Mouse (Mus musculus) liver (tissue): Measurements from ENCODE around the gene Meis2.
A peak's percentile ranks its signal among the peaks of the same experiment; 100 is the strongest.

Source experiments
- DNase-seq: peaks from one replicate; pipeline ENCODE4 v3.0.0-alpha.2; 2020; ENCODE audit warnings: mixed read lengths

The Meis2 gene

DNA sequence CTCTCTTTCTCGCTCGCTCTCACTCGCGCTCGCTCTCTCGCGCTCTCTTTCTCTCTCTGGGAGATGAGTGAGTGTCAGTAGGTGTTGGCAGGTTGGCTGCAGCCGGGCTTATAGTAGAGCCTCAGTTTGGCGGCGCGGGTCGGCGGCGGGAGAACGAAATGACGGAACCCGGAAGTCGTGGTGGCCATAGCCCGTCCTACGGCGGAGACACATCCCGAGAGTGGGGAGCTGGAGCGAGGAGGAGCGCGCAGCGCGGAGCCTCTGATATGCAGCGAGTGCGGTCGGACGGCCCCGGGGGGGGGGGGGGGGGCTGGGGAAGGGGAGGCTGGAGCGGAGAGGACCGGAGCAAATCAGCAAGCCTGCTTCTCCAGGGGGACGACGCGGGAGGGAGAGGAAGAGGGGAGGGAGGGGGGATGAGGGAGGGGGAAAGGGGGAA lies at the start of gene Meis2:
TSS of gene Meis2 (minus strand) at position 270 of the 436 bp plus-strand sequence.
- peak; percentile 79 for DNase-seq

DNA sequence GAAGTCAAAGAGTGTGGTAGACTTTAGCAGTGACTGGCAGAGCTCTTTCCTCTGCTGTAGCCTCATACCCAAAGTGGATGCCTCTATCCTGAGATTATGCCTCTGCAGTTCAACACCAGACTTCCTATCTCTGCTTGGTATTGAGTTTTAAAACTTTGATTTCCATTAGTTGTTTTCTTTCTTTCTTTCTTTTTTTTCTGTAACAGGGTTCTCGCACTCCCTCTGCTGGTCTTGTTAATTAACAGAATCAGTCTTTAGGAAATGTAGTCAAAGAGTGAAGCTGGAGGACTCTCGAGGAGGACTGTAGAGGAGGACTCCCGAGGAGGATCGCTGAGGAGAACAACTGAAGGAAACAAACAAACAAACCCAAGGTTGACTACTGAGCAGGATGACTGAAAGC lies 40.6 kb upstream of the Meis2 start:
- no peak for DNase-seq

DNA sequence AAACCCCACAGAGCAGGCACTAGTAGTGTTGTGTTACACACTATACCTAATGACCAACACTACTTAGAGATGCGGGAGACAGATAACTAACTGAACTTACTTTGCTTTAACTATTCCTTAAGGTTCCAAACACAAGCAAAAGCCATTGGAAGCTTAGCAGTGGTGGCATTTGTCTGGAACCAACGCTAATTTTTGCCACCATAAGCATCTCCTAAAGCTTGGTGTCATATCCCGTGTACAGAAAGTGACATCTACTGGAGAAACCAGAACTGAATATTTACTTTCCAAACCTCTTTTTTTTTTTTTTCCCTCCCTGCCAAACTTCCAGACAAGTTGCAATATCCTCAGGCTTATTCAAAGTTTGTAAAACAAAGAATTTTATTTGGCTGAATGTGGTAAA lies 39.5 kb upstream of the Meis2 start:
- no peak for DNase-seq

DNA sequence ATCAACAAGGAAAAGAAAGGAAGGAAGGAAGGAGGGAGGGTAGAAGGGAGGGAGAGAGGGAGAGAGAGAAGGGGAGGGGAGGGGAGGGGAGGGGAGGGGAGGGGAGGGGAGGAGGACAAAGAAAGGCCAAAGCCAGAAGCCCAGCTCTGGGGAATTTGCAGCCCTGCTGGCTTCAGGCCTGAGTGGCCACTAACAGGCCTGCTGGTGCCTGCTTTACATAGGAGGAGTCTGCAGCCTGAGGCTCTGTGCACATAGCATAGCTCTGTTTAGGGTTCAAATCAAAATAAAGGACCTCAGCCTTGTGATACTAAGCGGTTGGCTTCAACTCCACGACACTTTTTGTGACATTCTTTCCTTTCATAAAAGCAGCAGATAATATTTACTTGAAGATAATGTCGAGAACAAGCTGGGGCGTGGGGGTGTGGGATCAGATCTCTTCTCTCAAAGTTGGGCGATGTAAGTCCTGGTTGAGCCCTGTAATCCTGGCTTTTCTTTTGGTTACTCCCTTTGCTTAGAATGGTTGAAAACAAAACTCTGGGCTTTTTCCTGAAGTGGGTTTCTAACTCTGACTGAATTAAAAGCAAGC lies 37.9 kb upstream of the Meis2 start:
- DNase-seq, result no peak

DNA sequence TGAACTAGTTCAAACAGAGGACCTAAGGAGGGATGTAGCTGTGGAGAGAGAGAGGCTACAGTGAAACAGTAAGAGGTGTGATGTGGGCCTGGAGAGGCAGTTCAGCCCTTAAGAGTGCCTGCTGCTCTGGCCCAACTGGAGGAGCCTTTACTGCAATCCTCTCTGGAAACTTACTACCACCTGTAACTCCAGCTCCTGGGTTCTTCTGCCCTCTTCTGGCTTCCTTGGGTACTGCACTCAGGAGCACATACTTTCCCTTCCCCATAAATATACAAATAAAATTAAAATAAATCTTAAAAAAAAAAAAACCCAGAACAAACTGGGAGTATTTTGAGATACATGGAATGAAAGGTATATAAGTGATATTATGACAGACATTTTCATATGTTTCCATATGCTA lies 35.6 kb upstream of the Meis2 start:
- DNase-seq, result peak; percentile 34

DNA sequence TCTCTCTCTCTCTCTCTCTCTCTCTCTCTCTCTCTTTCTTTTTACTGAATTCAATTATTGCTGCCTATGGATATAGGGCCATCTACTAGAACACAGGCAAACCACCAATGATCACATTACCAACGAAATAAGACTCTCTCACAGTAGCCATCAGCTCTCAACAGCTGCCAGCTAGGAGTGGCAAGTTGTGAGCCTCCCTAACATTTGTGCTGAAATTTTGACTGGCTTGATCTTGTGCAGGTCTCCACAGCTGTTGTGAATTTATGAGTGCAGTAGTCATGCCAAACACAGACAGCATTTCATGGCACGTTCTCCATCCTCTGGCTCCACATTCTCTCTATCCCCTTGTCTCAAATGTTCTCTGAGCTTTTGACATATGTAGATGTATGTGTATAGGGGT lies 15.3 kb upstream of the Meis2 start:
- no peak for DNase-seq

DNA sequence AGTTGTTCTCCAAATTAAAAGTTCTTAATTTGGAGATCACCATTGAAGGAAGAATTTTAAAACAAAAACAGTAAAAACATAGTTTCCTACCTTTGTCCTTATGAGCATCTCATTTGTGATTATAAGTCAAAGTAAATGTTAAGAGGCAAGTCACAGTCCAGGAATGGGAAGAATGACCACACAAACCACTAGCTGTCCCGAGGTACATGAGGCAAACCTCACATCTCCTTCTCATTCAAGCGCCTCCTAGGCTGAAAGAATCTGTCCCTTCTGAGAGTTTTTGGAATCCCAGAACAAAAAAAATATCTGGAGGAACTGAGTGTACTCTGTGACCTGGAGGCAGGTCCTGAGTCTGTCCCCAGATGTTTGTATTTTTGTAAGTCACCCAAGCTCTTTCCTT lies 13.2 kb upstream of the Meis2 start:
- no peak for DNase-seq

DNA sequence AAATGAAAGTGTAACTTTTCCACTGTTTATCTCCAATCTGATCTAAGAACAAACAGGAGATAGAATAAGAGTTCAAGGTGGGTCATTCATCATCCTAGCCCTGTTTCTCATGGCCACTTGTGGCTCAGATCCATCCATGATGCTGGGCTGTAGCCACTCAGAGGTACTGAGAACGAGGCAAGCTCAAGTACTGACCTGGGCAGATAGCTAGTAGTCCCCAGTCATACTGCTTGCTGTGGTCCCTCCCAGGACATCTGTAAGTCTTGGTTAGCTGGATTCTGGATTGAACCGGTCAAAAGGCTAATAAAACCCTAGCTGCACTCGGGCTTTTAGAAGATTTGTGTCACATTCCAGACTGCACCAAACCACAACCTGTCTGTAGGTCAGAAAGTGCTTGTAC lies 12.1 kb upstream of the Meis2 start:
- DNase-seq, result no peak

DNA sequence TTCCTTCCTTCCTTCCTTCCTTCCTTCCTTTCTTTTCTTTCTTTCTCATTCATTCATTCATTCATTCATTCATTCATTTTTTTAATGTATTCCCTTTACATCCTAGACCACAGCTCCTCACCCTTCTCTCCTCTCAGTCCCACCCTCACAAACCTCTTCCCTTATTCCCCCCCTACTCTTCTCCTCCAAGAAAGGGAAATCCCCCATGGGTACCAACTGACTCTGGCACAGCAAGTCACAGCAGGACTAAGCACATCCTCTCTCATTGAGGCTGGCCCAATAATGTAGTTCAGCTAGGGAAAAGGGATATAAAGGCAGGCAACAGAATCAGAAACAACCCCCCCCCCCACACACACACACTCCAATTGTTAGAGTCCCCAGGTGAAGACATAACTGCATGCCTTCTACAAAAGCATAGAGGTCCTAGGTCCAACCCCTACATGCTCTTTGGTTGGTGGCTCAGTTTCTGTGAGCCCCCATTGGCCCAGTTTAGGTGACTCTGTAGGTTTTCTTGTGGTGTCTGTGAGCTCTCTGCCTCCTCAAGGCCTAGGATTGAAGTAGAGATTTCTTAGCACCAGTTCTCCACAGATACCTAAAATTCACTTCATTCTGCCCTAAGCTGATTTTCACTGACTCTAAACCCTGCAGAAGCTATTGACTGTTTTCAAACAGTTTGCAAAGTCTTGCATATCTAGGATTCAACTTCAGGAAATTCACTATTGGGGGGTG lies 11.3 kb upstream of the Meis2 start:
- no peak for DNase-seq

DNA sequence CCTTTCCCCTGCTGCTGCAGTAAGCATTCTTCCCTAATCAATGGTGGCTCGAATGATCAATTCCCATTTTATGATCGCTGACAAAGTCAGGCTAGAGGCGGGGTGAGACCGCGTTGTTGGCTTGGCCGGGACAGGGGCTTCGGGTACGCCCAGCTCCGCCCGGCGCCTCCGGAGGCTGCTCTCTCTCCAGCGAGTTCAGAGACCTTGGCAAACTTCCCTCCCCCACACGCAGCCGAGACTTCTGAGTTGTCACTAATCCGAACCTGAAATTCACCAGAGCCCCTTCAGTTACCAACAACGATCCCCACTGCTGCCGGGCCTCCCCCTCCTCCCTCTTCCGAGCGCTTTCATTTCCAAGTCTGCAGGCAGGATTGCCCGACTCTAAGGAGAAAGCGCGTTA lies 10.3 kb upstream of the Meis2 start:
- peak; percentile 47 for DNase-seq

DNA sequence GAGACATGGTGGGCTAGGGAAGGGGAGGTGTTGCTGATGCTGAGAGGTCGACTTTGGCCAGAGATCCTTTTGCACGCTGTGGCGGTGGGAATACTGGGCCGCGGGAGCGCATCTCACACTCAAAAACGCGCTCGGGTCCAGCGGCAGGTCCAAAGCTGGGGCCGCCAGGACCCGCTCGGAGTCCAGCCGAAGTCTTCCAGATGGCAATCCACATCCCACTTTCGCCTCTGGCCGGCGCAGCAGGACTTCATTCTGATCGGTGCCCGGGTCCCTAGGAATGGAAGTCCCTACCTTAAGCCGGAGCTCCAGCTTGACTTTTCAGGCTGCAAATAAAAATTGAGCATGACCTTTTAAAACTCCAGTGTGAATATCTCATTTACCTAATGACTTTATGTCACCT lies 9.8 kb upstream of the Meis2 start:
- peak; percentile 5 for DNase-seq

DNA sequence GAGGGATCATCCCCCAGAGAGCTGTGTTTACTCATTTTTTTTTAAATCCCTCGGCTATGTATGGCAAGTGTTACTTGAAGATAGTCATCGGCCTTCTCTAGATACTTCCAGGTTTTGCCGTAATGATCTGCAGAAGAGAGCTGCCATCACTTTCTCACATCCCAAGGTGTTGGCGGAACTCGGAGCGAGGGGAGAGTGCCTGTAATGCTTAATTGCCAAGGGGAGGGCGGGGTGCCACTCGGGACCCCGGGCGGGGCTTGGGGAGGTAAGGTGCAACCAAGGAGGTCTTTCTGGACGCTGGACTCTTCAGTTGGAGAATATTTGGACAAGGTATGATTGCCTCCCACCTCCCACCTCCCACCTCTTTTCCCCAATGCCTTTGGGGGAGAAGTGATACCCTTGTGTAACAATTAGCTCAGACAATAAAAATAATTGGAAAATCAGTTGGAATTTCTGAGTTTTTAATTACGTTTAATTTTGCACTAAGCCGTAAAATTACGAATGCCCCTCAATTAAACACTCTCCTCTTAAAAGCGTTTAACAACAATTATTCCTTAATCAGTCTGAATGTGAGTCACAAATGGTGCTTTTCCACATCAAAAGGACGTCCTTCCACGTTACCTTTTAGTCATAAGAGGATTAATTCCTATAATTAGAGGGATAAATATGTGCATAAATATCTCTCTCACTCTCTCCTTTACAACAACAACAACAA lies 9.2 kb upstream of the Meis2 start:
- DNase-seq, result no peak

DNA sequence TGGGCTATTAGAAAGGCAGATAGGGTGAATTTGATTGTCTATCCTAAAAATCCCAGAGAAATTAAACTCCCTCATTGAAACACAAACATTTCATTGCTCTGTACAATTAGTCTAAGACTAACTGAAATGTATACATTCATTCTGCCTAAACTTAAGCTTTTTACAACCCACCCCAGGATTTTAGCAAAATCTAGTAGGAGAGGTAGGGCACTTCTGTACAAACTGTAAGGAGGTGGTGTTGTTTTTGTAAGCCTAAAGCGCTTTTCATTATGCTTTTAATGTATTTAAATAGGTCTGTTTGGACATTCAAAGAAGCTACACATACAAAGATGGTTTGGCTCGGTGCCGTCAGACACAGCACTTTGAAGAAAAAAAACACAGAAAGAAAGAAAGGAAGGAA lies 8.4 kb upstream of the Meis2 start:
- no peak for DNase-seq

DNA sequence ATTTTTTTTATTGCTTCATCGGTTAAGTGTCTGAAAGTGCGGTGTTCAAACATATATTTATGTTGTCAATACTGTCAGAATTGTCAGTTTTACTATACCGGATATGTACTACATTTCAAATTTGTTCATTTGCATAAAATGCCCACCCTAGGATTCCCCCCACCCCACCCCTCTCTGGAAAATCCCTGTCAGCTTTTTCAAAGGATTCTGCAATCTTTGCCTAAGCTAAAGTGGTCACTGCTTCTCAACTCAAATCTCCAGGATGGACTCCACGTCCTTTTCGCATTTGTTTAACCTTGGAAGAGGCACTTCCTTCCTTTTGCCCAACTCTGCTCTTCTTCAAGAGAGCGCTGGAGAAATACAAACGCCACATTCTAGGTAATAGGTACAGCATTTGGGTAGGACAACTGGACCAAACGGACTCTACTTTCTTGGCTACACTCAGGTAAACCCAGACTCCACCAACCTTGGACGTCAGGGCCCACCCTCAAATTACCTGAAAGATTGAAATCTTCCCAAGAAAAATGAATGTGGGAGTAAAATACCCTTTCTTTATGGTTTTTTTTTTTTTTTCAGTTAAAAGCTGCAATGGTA lies 7.8 kb upstream of the Meis2 start:
- DNase-seq, result no peak

DNA sequence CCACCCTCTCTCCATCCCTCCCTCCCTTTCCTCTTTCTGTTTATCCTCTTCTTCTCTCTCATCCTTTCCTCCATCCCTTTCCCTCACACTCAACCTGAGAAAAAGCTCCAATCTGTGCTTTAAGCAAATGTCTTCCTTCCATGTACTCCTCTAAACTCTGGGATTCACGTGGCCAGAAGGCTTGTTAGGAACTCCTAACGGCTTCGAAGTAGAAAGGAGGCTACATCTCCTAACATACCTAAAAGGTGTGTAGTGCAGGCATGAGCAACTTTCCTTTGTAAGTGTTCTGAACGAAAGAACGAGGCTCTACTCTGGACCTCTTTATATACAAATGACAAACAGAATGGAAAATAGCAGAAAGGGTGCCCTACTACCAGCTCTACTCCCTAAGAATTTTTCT lies 7.1 kb upstream of the Meis2 start:
- no peak for DNase-seq

DNA sequence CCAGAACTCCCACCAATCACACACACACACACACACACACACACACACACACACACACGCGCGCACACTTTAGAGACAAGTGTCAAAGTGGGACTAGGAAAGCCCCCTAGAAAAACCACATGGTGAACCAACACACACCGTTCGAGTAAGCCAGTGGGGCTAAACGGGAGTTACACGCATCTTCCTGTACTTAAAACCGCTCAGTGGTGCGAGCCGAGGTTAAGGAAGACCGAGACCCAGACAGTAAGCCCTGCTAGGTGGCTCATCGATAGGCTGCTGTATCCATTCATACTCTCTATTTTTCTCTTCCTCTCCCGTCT lies 6.6 kb upstream of the Meis2 start:
- DNase-seq, result no peak

DNA sequence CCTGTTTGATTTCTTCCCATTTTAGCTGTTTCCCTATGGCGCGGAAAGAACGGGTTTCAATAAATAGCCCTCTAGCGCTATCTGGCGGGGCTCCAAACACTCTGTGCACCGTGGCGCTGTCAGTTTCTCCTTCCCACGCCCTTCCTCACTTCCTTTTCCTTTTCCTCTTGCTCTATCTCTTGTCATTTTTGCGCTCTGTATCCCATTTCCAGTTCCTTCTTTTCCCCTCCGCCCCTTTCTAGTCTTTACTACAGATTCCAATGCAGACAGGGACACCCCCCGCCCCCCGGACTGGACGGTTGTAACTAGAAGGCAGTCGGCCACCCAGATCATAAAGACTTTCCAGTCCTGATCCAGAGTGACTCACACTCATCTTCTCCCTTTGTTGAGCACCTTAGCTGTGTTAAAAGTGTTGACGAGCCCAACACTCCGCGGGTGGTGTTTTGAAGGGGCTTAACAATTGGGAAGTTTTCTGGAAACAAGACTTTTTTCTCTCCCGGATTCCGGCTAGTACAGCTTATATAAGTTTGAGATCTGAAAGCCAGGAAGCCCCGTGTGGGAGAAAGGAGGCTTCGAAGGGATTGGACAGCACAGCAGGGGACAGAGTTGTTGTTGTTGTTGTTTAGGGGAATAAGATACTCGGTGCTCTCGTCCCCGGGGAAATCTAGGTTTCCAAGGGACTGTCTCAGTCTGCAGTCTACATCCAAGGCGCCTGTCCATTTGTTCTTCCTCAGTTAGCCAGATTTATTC lies 6.1 kb upstream of the Meis2 start:
- DNase-seq, result peak; percentile 53

DNA sequence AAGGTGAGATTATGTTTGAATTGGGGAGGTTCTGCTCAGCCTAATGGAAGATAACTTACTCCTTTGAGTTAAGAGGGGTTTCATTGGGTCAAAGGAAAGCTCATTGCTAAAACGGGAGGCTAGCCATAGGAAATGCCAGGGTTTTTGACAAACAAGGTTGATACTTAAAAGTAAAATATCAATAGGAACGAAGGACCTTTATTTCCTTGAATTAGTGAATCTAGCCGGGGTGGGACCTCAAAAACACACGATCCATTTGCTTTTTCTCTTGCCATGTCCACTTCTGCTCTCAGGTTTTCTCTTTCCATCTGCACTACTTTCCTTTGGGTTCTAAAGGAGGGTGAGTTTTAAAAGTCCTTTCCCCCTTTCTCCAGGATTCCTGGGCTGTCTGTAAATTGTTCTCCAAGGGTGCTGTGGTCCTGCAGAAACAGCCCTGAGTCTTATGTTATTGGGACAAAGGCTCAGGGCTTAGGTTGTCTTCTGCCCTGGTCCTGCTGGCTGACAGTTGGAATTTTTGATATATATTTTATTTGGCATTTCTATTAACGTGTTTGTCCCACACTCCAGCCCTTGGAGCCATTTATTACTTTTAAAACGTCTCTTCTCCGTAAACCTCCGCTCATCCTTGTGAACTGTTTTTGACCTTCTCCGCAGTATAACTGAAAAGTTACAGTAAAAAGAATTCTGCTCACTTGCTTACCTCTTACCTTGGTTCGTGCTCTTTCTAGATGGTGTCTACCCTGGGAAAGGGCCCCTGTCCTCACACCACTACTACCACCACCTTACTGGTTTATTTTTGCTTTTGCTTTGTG lies 5.2 kb upstream of the Meis2 start:
- DNase-seq, result no peak

DNA sequence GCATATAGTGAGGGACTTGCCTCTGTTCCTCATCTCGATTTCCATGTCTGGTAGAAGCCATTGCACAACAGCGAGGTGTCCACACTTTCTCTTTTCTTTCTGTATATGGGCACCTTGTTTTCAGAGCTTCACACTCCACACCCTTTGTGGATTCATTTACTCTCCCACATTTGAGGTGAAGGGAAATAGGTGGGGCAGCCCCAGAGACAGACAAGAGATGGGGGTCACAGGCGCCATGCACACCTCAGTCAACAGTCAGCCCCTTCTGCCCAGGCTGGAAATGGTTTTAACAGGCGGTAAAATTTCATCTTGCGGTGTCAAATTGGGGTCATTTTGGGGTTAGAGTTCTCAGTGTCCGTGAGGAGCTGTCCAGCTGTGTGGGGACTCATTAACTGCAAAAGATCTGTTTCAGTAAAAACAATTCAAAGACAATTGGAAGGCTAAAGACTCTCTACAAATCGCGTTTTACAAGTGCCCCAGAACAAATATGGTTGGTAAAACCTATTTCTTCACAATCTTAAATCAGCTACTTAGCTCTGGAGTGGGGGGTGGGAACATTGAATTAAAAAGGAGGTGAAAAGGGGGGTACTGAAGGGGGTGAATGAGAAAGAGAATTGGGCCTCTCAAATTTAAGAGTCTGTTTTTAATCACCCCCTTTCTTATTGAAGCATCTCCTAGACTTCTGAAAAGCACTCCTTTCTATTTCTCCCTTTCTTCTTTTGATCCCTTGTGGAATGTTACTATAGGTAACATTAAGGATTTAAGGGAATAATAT lies 4.0 kb upstream of the Meis2 start:
- no peak for DNase-seq

DNA sequence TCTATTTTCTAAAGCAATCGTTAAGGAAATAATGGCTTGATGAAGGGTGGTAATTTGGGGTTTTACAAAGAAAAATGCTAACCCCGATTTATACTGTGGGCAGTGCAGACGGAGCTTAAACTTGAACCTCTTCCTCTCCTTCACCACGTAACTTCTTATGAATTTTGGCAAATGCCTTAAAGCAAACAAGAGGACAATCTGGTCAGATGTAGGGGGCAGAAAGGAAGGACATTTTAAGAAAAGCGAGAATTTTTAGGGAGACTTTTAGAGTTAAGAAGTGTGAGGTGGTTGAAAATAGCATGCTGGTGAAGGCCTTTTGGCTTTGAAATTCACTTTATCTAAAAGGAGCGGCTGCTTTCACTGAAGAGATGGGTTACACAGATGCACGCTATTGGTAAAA lies 3.3 kb upstream of the Meis2 start:
- DNase-seq, result no peak

DNA sequence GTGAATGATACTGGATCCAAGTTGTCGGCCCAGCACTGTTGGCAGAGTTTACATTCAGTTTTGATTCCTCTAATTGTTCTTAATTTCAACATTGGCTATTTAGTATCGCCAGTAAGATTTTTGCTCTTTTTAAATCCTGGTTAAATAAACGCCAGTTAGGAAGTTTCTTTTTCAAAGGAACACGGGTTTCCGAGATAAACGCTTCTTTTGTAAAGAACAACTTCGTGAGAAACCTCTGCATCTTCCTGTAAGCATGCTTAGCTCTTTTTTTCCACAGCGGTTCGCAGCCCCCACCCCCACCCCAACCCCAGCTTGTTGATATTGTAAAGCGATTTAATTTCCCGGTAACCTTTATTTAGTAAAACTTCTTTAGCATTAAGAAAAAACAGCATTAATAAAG lies 2.8 kb upstream of the Meis2 start:
- DNase-seq, result no peak

DNA sequence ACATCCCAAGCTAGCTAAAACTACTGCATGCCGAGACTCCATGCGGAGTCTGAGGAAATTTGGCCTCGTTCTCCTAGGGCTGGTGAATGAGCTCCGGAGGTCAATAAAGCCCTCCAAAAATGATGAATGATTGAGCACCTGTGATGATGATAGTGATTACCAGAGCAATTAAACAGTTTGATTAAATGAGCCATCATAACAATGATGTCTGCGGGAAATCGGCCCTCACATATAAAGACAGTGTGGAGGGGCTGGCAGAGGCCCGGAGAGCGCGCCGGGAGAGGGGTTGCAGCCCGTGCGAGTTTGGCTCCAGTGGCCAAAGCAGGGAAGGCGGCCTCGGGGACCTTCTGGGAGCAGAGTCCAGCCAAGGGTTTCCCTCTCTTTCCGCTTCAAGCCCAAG lies 2.1 kb upstream of the Meis2 start:
- peak; percentile 5 for DNase-seq
